Mouse (Mus musculus): ENCODE data around the gene Tmem150a.

The Tmem150a gene

GRCm38 (mm10) chr6:72352636-72353405, 2.4 kb upstream of the Tmem150a start:
- DNase-seq (ENCODE audit: low read depth, low spot score), result no peak

DNA sequence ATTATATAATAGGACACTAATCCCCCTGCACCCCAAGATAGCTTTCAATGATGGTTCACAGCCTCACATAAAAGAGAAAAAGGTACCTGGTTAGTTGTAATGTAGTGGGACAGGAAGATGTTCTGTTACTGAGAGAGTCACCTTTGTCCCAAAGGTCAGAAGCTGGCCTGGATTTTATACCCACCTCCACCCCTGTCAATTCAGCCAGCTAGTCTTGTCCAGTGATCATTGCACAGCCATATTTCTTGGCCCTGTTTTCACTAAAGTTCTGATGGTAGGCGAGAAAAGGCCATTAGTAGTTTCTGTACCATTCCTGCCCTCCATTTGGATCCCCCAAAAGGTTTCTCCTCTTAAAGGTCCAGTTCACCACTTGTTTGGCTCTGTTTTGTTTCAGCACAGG, 1.2 kb upstream of the Tmem150a start:
- DNase-seq (ENCODE audit: low read depth, low spot score), result no peak

GRCm38 (mm10) chr6:72356001-72356532, 820 bp downstream of the Tmem150a start:
- DNase-seq (ENCODE audit: low read depth, low spot score), result no peak

- no peak for DNase-seq (ENCODE audit: low read depth, low spot score)
Measured at GRCm38 (mm10) chr6:72357164-72358079, 2.2 kb downstream of the Tmem150a start.

DNA sequence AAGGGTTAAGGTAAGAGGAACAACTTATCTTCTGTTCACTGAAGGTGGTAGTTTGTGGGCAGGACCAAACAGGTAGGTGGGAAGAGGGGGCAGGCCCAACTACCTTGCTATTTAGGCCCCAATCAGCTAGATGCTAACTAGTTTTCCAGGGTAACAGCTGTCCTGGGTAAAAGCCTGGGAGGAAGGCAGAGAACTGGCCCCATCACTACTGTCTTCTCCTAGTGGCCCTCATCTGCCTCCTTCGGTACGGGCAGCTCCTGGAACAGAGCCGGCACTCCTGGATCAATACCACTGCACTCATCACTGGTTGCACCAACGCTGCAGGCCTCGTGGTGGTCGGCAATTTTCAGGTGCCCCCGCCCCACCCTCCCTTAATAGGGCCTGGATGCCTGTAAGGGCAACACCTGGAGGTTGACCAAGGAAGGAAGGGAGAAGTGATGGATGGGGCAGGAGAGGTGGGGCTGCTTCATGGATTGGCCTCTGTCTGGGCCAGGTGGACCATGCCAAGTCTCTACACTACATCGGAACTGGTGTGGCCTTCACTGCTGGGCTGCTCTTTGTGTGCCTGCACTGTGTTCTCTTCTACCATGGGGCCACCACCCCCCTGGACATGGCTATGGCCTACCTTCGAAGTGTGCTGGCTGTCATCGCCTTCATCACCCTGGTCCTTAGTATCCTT, 3.0 kb downstream of the Tmem150a start:
- DNase-seq (ENCODE audit: low read depth, low spot score), result no peak

DNA sequence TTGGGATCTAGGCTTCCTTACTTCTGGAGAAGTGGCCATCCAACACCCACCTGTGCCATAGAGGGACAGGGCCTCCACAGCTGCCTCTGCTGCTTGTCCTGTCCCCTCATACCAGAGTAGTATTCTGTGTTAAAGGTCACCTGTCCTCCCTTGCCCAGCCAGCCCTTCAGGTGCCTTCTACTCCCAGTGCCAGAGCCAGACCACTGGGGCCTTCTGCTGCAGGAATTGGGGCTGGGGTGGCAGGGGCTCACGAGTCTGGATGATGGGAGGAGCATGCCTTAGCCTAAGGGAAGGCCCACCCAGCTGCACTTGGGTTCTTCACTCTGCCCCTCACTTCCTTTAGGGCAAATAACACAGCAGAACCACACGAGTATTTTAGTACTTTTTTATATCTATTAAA, 4.1 kb downstream of the Tmem150a start:
- no peak for DNase-seq (ENCODE audit: low read depth, low spot score)

DNA sequence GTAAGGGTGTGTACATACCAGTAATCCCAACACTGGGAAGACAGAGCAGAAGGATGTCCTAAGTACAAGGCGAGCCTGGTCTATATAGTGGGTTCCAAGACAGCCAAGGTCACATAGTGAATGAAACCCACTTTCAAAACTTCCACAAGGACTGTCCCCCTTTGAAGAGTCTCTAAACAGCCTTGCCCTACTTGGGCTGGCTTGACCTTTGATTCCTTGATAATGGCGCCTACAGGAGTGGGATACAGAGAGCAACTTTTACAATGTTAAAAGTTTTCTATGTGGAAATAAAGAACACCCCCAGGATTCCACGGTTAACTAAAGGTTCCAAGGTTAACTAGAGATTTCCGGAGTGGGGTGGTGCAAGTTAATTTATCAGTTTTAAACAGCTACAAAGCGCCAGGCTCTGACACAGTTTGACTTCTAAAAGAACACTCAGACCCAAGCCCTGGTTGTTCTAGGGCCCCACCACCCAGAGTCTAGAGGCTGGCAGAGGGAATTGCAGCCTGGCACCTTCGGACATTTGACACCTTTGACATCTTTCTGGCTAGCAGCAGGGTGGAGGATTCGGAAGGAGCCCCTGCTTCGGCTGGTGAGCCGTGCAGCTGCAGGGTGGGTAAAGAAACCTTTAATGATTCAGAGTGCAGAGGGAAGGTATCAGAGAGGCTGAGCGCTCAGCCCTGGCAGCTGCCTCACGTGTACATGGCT, 4.8 kb downstream of the Tmem150a start:
- DNase-seq (ENCODE audit: low read depth, low spot score), result no peak

GRCm38 (mm10) chr6:72360599-72360935, 5.3 kb downstream of the Tmem150a start:
- DNase-seq (ENCODE audit: low read depth, low spot score), result no peak

DNA sequence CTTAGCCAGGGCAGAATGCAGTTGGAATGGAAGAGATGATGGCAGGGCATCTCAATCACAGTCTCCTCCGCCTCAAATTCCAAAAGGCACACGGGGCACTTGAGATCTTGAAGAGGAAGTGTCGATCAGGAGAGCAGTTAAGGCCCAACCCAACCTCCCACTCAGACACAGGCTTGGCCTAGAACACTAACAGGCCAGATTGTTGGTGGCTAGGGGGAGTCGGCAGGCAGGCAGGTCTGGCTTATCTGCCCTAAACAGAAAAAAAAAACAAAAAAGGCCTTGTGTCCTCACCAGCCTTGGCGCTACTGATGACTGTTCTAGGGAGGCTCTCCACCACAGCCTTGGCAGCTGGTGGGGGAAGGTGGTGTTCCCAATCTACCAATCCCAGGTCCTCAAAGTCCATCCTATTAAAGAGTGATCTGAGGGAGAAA, 5.9 kb downstream of the Tmem150a start:
- no peak for DNase-seq (ENCODE audit: low read depth, low spot score)

GRCm38 (mm10) chr6:72362132-72363028, 7.1 kb downstream of the Tmem150a start:
- DNase-seq (ENCODE audit: low read depth, low spot score), result peak; percentile 91

DNA sequence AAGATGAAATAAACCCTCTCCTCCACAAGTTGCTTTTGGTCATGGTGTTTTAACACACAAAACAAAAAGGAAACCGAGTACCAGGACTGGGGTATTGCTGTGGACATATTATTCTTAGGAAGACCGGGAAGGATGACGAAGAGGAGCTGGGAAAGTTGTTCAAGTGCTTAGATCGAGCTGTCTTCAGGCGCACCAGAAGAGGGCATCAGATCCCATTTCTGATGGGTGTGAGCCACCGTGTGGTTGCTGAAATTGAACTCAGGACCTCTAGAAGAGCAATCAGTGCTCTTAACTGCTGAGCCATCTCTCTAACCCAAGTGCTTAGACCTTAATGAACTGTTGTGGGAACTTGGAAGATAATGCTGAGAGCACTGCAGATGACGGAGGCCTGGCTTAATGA, 8.8 kb downstream of the Tmem150a start:
- no peak for DNase-seq (ENCODE audit: low read depth, low spot score)

- no peak for DNase-seq (ENCODE audit: low read depth, low spot score)
Measured at GRCm38 (mm10) chr6:72364985-72365384, 9.7 kb downstream of the Tmem150a start.

- DNase-seq (ENCODE audit: low read depth, low spot score), result no peak
Measured at GRCm38 (mm10) chr6:72366304-72366703, 11.1 kb downstream of the Tmem150a start.

DNA sequence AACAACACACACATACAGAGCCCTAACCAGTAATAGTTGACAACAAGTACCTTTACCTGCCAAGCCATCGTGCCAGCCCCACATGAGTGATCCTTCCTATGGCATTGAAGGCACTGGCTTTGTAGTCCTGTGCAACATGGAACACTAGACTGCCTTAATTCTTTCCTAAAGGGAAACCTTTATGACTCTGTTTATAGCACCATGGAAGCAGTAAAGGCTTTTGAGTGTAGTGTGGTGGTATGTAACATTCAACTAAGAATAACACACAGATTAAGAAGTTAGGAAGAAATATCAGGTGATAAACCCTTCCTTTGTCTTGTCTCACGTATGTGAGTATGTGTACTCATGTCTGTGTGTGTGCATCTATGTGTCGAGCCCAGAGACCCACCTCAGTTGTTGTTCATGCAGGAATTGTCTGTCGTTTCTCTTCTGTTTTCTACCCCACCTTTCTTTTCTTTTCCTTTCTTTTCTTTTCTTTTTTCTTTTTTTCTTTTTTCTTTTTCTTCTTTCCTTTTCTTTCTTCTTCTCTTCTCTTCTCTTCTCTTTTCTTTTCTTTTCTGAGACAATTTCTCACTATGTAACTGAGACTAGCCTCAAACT, 11.7 kb downstream of the Tmem150a start, which contains the start of gene Rnf181:
Gene Rnf181 (minus strand): TSS at position 113 of the 600 bp plus-strand sequence.
- DNase-seq (ENCODE audit: low read depth, low spot score), result no peak

GRCm38 (mm10) chr6:72367460-72367974, 12.3 kb downstream of the Tmem150a start:
- no peak for DNase-seq (ENCODE audit: low read depth, low spot score)

DNA sequence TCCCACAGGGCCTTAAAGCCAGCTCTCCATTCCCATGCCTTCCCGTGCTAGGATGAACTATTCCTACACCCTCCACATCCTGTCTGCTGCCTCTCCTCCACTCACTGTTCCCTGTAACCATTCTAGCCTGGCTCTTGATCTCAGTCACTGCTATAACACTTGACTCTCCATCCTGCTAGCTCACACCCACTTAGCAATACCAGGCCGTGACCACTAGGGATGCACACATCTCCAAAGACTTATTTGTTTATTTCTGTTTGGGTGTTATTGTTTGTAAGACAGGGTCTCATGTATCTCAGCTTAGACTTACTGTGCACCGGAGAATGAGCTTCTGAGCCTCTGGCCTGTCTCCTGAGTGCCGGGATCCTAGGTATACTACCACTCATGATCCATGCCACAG, 14.3 kb downstream of the Tmem150a start:
- DNase-seq (ENCODE audit: low read depth, low spot score), result no peak

GRCm38 (mm10) chr6:72370091-72370490, 14.8 kb downstream of the Tmem150a start:
- no peak for DNase-seq (ENCODE audit: low read depth, low spot score)

GRCm38 (mm10) chr6:72371147-72371546, 15.9 kb downstream of the Tmem150a start:
- DNase-seq (ENCODE audit: low read depth, low spot score), result no peak

- DNase-seq (ENCODE audit: low read depth, low spot score), result no peak
Measured at GRCm38 (mm10) chr6:72371571-72371970, 16.3 kb downstream of the Tmem150a start.

DNA sequence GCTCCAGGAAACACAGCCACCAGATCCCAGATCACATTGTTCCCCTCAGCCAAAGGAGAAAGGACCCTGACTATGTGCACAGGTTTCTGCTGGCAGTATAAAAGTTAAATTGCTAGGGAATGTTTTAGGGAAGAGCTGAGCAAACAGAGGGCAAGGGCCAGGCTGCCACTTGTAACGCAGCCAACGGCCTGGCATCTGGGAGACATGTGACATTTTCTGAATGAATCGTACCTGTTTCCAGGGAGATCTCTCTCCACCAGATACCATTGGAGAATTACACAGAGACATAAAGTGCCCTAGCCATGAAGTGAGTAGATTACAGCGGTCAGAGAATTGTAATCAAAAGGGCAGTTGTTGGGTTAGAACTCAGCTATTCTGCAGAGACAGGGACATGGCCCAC, 17.9 kb downstream of the Tmem150a start:
- no peak for DNase-seq (ENCODE audit: low read depth, low spot score)
